Mouse (Mus musculus): Measurements from ENCODE around the gene Atxn7.
"Not testable (repeated sequence)": the region's sequence is repeated elsewhere in the genome, so short reads cannot be mapped to it uniquely, and the experiment has no call there.

Atxn7 gene

GRCm38 (mm10) chr14:13961401-13962112, at the start of gene Atxn7, which contains the start of gene Thoc7:
Atxn7 (plus strand) TSS chr14:13961440.
Thoc7 (minus strand) TSS chr14:13961852.
- DNase-seq (ENCODE audit: low read depth, low spot score), result peak; percentile 54

GRCm38 (mm10) chr14:13914387-13915082, 46.7 kb upstream of the Atxn7 start, which contains the start of gene Gm281:
Gm281 (minus strand) TSS chr14:13914478.
- no peak for DNase-seq (ENCODE audit: low read depth, low spot score)

GRCm38 (mm10) chr14:13915207-13915606, 46.0 kb upstream of the Atxn7 start:
- no peak for DNase-seq (ENCODE audit: low read depth, low spot score)

- no peak for DNase-seq (ENCODE audit: low read depth, low spot score)
Observed at GRCm38 (mm10) chr14:13917208-13917607, 44.0 kb upstream of the Atxn7 start.

GRCm38 (mm10) chr14:13917630-13918029, 43.6 kb upstream of the Atxn7 start:
- DNase-seq (ENCODE audit: low read depth, low spot score), result peak; percentile 43

GRCm38 (mm10) chr14:13933290-13934051, 27.8 kb upstream of the Atxn7 start:
- DNase-seq (ENCODE audit: low read depth, low spot score), result peak; percentile 21

- DNase-seq (ENCODE audit: low read depth, low spot score), result no peak
Observed at GRCm38 (mm10) chr14:13934052-13934371, 27.2 kb upstream of the Atxn7 start.

- DNase-seq (ENCODE audit: low read depth, low spot score), result no peak
Observed at GRCm38 (mm10) chr14:13944686-13945085, 16.6 kb upstream of the Atxn7 start.

GRCm38 (mm10) chr14:13948345-13948744, 12.9 kb upstream of the Atxn7 start:
- DNase-seq (ENCODE audit: low read depth, low spot score), result no peak

- DNase-seq (ENCODE audit: low read depth, low spot score), result peak; percentile 49
Observed at GRCm38 (mm10) chr14:13950401-13950800, 10.8 kb upstream of the Atxn7 start.

- DNase-seq (ENCODE audit: low read depth, low spot score), result not testable (repeated sequence)
Observed at GRCm38 (mm10) chr14:13952151-13952550, 9.1 kb upstream of the Atxn7 start.

- peak; percentile 74 for DNase-seq (ENCODE audit: low read depth, low spot score)
Observed at GRCm38 (mm10) chr14:13960079-13960478, 1.2 kb upstream of the Atxn7 start.

- DNase-seq (ENCODE audit: low read depth, low spot score), result peak; percentile 79
Observed at GRCm38 (mm10) chr14:13960482-13961325, 536 bp upstream of the Atxn7 start.

- no peak for DNase-seq (ENCODE audit: low read depth, low spot score)
Observed at GRCm38 (mm10) chr14:13962476-13962875, 1.2 kb downstream of the Atxn7 start.

GRCm38 (mm10) chr14:13963527-13963926, 2.3 kb downstream of the Atxn7 start:
- DNase-seq (ENCODE audit: low read depth, low spot score), result no peak

- DNase-seq (ENCODE audit: low read depth, low spot score), result peak; percentile 12
Observed at GRCm38 (mm10) chr14:13967607-13968006, 6.4 kb downstream of the Atxn7 start.

GRCm38 (mm10) chr14:13968476-13968875, 7.2 kb downstream of the Atxn7 start:
- DNase-seq (ENCODE audit: low read depth, low spot score), result no peak

GRCm38 (mm10) chr14:13970513-13970912, 9.3 kb downstream of the Atxn7 start:
- no peak for DNase-seq (ENCODE audit: low read depth, low spot score)

- no peak for DNase-seq (ENCODE audit: low read depth, low spot score)
Observed at GRCm38 (mm10) chr14:13971644-13972234, 10.5 kb downstream of the Atxn7 start.

GRCm38 (mm10) chr14:13977498-13977897, 16.3 kb downstream of the Atxn7 start:
- no peak for DNase-seq (ENCODE audit: low read depth, low spot score)

GRCm38 (mm10) chr14:13981286-13981685, 20.0 kb downstream of the Atxn7 start:
- DNase-seq (ENCODE audit: low read depth, low spot score), result peak; percentile 21
